Mouse (Mus musculus) small intestine, adult 2 months (tissue): ENCODE data around the gene Atp8b3.

ENCODE experiments used
- CTCF ChIP-seq: fragments of 200-500 bp; IDR thresholded peaks from 2 replicates; pipeline ENCODE4 v1.5.1; 2012; ENCODE audit warnings: low read depth, mild to moderate bottlenecking, control low read depth, inconsistent platforms, low read length, moderate library complexity, mixed read lengths; ENCODE audit not compliant: insufficient replicate concordance, insufficient read length; ENCODE audit errors: extremely low read depth
- POLR2A ChIP-seq: fragments of 200-500 bp; IDR thresholded peaks from 2 replicates; pipeline ENCODE4 v1.6.1; 2012; ENCODE audit warnings: low read depth, mild to moderate bottlenecking, control low read depth, inconsistent platforms, low read length, moderate library complexity

DNA sequence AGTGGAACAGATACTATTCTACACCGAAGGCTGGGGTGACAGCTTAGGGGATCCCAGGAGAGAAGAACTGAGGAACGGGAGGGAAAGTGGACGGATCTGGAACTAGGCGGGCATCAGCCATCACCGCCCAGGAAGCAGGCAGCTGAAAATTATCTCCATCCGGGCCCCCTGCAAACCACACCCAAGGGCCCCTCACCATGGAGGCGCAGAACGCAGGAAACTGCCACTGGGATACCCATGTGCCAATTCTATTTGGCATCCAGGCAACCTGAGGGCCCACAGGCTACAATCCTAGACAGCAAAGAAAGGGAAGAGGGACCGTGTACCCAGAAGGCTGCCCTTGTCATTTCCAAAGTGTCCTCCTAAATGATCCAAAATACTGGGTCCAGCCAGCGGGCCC is 31.5 kb upstream of the Atp8b3 start:
- TF ChIP-seq CTCF (no peak), POLR2A (no peak)
